19 mouse cellular contexts compared by ENCODE assay signal in genomic region chr11:95593501-95593900, GRCm38 (mm10).
"Had no signal": no experiment of that assay in that cellular context is flagged by ENCODE, and none has a peak within 500 bp of the region (broad histone marks: within the 10 kb centered on the region; RNA-seq: fewer than 3 reads in every experiment).

No protein-coding gene starts in this region.

- DNase-seq: layer of hippocampus, adult 9-11 months; liver; liver, postnatal 0 days; lung, embryonic 14.5 days; retina, postnatal 1 day; right cerebral cortex, postnatal 25 days; spleen, adult 18-20 months; thymus, postnatal 25 days had no signal

- H3K4me3 ChIP-seq: layer of hippocampus, adult 2 months; limb, embryonic 10.5 days; limb, embryonic 13.5 days; megakaryocyte, embryonic 14.5 days; midbrain, embryonic 10.5 days; midbrain, embryonic 13.5 days; myocyte; neural tube, embryonic 13.5 days; stomach, embryonic 15.5 days had no signal

- H3K9me3 ChIP-seq: limb, embryonic 10.5 days; limb, embryonic 13.5 days; midbrain, embryonic 10.5 days; midbrain, embryonic 13.5 days; neural tube, embryonic 13.5 days; stomach, embryonic 15.5 days had no signal

- H3K36me3 ChIP-seq: limb, embryonic 10.5 days; limb, embryonic 13.5 days; midbrain, embryonic 10.5 days; midbrain, embryonic 13.5 days; neural tube, embryonic 13.5 days; stomach, embryonic 15.5 days had no signal

- H3K27ac ChIP-seq: kidney, postnatal 0 days; layer of hippocampus, adult 2 months; limb, embryonic 10.5 days; limb, embryonic 13.5 days; liver, embryonic 14.5 days; midbrain, embryonic 10.5 days; midbrain, embryonic 13.5 days; neural tube, embryonic 13.5 days; stomach, embryonic 15.5 days had no signal
